Mouse (Mus musculus) kidney, embryonic 14.5 days (tissue): ENCODE results near the gene Mreg. TPM values are rescaled to one million over a fixed set of nuclear protein-coding genes. Genes with fewer than 3 reads are reported as not detected.

Experiments used
- ATAC-seq: fragments of 200-750 bp; cut with Nextera tagmentation; 2 replicates; pipeline ENCODE4 v1.8.0; 2017; ENCODE audit warnings: moderate number of reproducible peaks, mild to moderate bottlenecking, moderate TSS enrichment, moderate library complexity; ENCODE audit not compliant: low FRiP score, low TSS enrichment
- H3K27ac ChIP-seq: fragments of 300-500 bp; sonication (generic); 2 replicates; pipeline ENCODE4 v1.5.1; 2014; ENCODE audit warnings: low read depth, mild to moderate bottlenecking, low read length, moderate library complexity, mixed read lengths
- H3K27me3 ChIP-seq: fragments of 300-500 bp; sonication (generic); 2 replicates; pipeline ENCODE4 v1.6.1; 2014; ENCODE audit warnings: mild to moderate bottlenecking, low read length; ENCODE audit not compliant: control insufficient read depth, insufficient read depth
- H3K36me3 ChIP-seq: fragments of 300-500 bp; sonication (generic); 2 replicates; pipeline ENCODE4 v1.6.1; 2014; ENCODE audit warnings: low read length, mixed read lengths; ENCODE audit not compliant: control insufficient read depth, insufficient read depth
- H3K4me1 ChIP-seq: fragments of 300-500 bp; sonication (generic); 2 replicates; pipeline ENCODE4 v1.6.1; 2014; ENCODE audit warnings: low read length, mixed read lengths; ENCODE audit not compliant: control insufficient read depth, insufficient read depth
- H3K4me2 ChIP-seq: fragments of 300-500 bp; sonication (generic); replicated peaks from 2 replicates; pipeline ENCODE4 v1.6.1; 2014; ENCODE audit warnings: low read depth, mild to moderate bottlenecking, low read length
- H3K4me3 ChIP-seq: fragments of 300-500 bp; sonication (generic); 2 replicates; pipeline ENCODE4 v1.5.1; 2014; ENCODE audit warnings: mild to moderate bottlenecking, low read length
- H3K9ac ChIP-seq: fragments of 300-500 bp; sonication (generic); 2 replicates; pipeline ENCODE4 v1.6.1; 2014; ENCODE audit warnings: low read depth, mild to moderate bottlenecking, low read length, moderate library complexity
- H3K9me3 ChIP-seq: fragments of 300-500 bp; sonication (generic); 2 replicates; pipeline ENCODE4 v1.6.1; 2016; ENCODE audit warnings: low read length; ENCODE audit not compliant: control insufficient read depth
- WGBS: fragments of 180-500 bp; shearing (Covaris S2); extraction: QIAGEN DNeasy Blood & Tissue Kit; methylation state at CpG from one replicate; pipeline ENCODE4 v1.1.7; 2014; 5-methylcytosine and 5-hydroxymethylcytosine counted together
- polyA plus RNA-seq: library from polyadenylated mRNA; unstranded; fragments of >200 nt; fragmentation: Nextera tagmentation; extraction: Ambion mirVana; gene quantifications from 2 replicates; pipeline ENCODE4 v1.2.1, GENCODE M21; 2014

Gene Mreg
- polyA plus RNA-seq, 1 experiment from 2014 or later: 6.2 TPM

DNA sequence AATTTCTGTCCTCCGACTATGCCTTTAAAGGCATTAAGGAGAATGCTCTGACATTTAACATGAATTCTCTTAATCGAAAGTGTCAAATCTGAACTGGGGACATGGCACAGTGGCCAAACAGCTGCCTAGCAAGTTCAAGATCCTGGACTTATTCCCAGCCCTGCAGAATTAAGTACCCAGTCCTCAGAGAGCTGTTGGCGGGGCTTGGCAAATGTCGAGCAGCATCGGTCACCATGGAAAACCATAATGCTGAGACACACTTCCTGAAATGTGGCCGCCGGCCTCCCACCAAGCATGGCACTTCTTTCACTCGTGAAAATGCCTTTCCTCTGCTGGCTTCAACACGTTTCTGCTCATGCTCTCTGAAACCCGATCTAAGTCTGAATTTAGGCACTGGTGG is 24.6 kb downstream of the Mreg start:
- WGBS: 58% methylated on average over 10 of the region's 10 CpGs
- ATAC-seq: no peak
- no peak overlapping the region for H3K27ac ChIP-seq
- H3K4me3 ChIP-seq: no peak overlapping the region
- H3K4me1 ChIP-seq: no peaks in the 10 kb centered on the region
- H3K27me3 ChIP-seq: no peaks in the 10 kb centered on the region
- no peaks in the 10 kb centered on the region for H3K9me3 ChIP-seq
- H3K36me3 ChIP-seq: no peaks in the 10 kb centered on the region
- H3K9ac ChIP-seq: no peak overlapping the region
- H3K4me2 ChIP-seq: no peak overlapping the region

DNA sequence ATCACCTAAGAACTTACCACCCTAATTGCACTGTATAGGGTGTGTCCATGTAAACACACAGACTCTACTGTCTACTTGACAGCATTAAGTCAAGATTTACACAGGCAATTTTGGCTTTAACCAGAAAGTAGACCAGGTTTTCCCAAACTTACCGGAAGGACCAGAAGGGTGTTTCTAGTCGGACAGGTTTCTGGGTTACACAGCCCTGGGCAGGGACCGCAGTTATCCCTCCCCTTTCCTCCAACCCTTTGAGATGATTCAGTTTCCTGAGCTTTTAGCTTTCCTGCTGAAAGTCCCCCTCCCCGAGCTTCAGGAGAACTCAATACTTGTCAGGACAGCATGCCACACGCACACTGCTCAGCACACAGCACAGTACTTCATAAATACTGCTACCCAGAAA is 26.0 kb downstream of the Mreg start:
- Histone ChIP-seq H3K27ac (no peak overlapping the region), H3K27me3 (no peaks in the 10 kb centered on the region), H3K9me3 (no peaks in the 10 kb centered on the region), H3K9ac (no peak overlapping the region), H3K4me2 (no peak overlapping the region), H3K4me3 (no peak overlapping the region), H3K36me3 (no peaks in the 10 kb centered on the region), H3K4me1 (no peaks in the 10 kb centered on the region)
- 74% methylated on average over 5 of the region's 5 CpGs for WGBS
- ATAC-seq: no peak

DNA sequence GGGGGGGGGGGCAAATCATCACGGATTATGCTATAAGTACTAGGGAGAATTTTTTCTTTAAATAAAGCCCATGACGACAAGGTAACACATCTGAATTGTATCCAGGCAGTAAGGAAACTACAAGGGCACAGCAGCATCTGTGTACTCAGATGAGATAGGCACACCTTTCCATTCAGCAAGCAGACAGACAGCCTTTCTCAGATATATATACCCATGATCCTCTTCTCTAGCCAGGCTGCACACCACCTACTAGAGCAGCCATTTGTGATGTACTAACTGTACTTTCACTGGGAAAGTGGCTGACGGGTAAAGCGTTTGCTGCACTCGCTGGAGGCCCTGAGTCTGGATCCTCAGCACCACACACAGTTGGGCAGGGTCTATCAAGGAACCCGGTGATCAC is 28.6 kb downstream of the Mreg start:
- ATAC-seq: no peak
- WGBS: 58% methylated on average over 6 of the region's 6 CpGs
- peak overlapping the region; percentile 32; the same call in 1 of the 2 replicates for H3K4me2 ChIP-seq
- H3K4me1 ChIP-seq: no peaks in the 10 kb centered on the region
- H3K4me3 ChIP-seq: no peak overlapping the region
- no peaks in the 10 kb centered on the region for H3K27me3 ChIP-seq
- no peak overlapping the region for H3K9ac ChIP-seq
- H3K36me3 ChIP-seq: no peaks in the 10 kb centered on the region
- no peak overlapping the region for H3K27ac ChIP-seq
- no peaks in the 10 kb centered on the region for H3K9me3 ChIP-seq

DNA sequence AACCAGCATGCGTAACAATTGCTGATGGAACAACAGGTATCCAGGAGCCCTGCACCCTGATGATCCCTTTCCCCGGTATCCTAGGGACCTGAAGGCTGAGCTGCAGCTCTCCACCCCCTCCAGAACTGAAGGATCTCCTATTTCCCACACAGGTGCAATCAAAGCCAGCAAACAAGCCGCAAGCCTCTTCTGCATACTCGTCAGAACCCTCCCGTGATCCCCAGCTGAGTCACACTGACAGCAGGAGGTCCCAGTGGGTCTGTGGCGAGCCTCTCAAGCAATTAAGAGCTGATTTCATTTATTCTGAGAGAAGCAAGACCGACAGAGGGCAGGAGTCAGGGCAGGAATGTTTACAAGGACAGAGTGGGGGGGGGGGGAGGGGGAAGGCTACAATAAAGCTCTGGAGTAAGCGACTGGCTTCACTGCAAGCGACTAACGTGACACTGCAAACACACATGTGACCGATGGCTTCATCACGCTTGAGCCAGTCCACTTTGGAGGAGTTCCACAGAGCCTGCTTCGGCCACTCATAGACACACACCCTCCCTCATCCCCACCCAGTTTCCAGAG is 29.1 kb downstream of the Mreg start:
- Histone ChIP-seq H3K36me3 (no peaks in the 10 kb centered on the region), H3K4me2 (peak overlapping the region; percentile 32), H3K4me1 (no peaks in the 10 kb centered on the region), H3K27me3 (no peaks in the 10 kb centered on the region), H3K4me3 (0 out of 2 replicates have a peak overlapping the region, but pooled peaks have one; percentile 4), H3K27ac (no peak overlapping the region), H3K9ac (peak overlapping the region; percentile 23; the same call in 1 of the 2 replicates), H3K9me3 (no peaks in the 10 kb centered on the region)
- WGBS: 8% methylated on average over 13 of the region's 13 CpGs
- peak; percentile 82 for ATAC-seq

DNA sequence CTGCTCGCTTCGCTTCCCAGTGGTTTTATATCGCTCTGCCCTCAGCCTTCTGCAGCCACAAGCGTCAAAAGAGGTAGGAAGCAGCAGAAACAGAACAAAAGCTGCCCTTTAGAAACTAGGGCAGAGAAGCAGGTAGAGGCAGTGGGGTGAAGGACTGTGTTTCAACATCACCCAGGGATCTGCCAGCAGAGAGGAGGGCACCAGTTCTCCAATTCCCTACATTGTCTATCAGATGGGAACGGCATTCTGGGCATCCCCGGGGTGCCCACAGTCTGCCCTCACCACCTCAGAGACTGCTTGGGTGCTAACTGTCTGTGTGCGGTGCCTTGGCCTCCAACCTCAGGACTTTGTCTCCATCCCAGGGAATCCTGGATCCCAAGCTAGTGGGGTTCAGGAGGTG is 32.2 kb downstream of the Mreg start:
- 87% methylated on average over 7 of the region's 7 CpGs for WGBS
- no peak for ATAC-seq
- H3K9ac ChIP-seq: no peak overlapping the region
- no peaks in the 10 kb centered on the region for H3K27me3 ChIP-seq
- H3K27ac ChIP-seq: no peak overlapping the region
- no peaks in the 10 kb centered on the region for H3K9me3 ChIP-seq
- H3K4me3 ChIP-seq: no peak overlapping the region
- H3K4me1 ChIP-seq: no peaks in the 10 kb centered on the region
- H3K4me2 ChIP-seq: no peak overlapping the region
- no peaks in the 10 kb centered on the region for H3K36me3 ChIP-seq

DNA sequence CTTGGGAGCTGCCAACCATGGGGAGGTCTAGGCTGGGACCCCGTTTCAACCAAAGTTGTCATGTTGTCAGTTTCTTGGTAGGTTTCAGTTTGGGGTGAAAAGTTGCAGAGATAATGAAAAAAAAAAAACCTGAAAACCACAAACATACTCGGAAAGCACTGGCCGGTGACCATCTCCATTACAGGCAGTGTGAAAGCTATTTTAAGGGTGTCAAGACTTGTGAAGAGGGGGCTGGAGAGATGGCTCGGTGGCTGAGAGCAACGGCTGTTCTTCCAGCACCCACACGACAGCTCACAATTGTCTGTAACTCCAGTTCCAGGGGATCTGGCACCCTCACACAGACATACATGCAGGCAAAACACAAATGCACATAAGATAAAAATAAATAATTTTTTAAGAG is 35.9 kb downstream of the Mreg start:
- 38% methylated on average over 6 of the region's 6 CpGs for WGBS
- H3K4me1 ChIP-seq: no peaks in the 10 kb centered on the region
- H3K9me3 ChIP-seq: no peaks in the 10 kb centered on the region
- no peaks in the 10 kb centered on the region for H3K36me3 ChIP-seq
- no peak overlapping the region for H3K9ac ChIP-seq
- no peaks in the 10 kb centered on the region for H3K27me3 ChIP-seq
- H3K27ac ChIP-seq: no peak overlapping the region
- ATAC-seq: no peak
- no peak overlapping the region for H3K4me2 ChIP-seq
- H3K4me3 ChIP-seq: no peak overlapping the region

DNA sequence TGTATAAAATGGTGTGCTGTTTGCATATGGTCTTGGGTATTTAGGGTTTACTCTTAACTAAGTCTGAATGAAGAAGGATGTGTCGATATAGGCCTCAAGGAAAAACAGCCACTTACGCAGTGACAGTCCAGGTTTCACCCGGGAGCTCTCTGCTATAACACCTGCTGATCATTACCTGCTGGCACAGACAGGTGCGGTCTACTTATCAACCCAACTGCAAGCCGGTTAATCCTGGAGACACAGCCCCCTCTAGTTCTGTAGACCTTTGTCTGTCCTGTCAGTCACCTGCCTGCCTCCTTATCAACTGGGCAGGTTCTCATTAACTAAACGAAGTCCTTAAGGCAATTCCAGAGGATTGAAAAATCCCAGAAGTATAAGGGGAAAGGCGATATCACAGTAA is 37.9 kb downstream of the Mreg start:
- WGBS: 83% methylated on average over 7 of the region's 7 CpGs

DNA sequence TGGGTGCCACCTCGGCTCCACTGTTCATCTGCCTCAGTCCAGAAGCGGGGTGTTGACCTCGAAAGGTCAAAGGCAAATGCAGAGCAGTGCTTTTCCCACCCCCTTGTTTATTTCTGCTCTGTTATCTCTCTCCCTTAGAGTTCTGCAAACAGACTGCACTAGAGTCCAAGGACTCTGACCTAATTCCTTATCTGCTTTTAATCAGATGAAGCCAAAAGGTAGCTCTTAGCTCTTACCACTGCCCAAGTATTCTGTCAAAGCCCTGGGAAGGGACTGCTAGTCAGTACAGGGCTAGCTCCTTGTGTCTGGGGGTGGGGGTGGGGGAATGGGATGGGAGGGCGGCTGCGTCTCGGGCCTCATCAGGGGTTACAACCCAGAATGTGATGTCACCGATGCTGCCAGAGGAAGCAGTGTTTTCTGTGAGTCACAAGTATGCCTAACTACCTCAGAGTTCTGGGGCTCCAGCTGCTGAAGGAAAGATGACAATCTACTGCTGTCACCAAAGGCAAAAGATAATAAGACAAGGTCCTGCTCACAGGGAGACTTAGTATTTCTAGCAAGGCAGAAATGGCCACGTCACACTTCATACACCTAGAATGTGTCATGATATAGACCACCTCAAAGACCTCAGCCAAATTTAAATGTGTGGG is 38.6 kb downstream of the Mreg start:
- no peaks in the 10 kb centered on the region for H3K9me3 ChIP-seq
- H3K4me3 ChIP-seq: no peak overlapping the region
- 47% methylated on average over 8 of the region's 8 CpGs for WGBS
- no peak for ATAC-seq
- 0 out of 2 replicates have a peak, but pooled peaks cover 2% of the 10 kb centered on the region for H3K4me1 ChIP-seq
- H3K9ac ChIP-seq: no peak overlapping the region
- no peak overlapping the region for H3K4me2 ChIP-seq
- no peak overlapping the region for H3K27ac ChIP-seq
- H3K27me3 ChIP-seq: no peaks in the 10 kb centered on the region
- H3K36me3 ChIP-seq: no peaks in the 10 kb centered on the region

More for the DNA sequence above, 37.9 kb downstream of the Mreg start:
- Histone ChIP-seq H3K36me3 (no peaks in the 10 kb centered on the region), H3K27me3 (no peaks in the 10 kb centered on the region), H3K27ac (no peak overlapping the region), H3K4me3 (no peak overlapping the region), H3K9ac (no peak overlapping the region), H3K9me3 (no peaks in the 10 kb centered on the region), H3K4me1 (0 out of 2 replicates have a peak, but pooled peaks cover 2% of the 10 kb centered on the region), H3K4me2 (no peak overlapping the region)
- ATAC-seq: no peak

DNA sequence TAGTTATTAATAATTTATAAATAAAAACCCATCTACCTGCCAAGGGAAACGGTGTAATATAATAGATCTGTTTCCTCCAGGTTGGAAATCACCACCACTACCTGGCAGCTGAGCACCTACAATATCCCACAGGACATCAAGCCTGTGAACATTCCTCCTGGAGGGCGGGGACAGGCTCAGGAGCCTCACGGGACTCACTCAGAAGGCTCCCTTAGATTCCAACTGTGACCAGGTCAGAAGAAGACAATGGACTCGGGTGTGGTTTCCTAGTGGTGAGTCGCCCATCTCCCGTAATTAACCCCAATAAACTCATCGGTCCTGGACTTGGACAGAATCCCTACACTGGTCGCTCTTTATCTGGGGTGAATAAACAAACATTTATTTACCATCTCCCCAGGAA is 39.3 kb downstream of the Mreg start:
- Histone ChIP-seq H3K36me3 (no peaks in the 10 kb centered on the region), H3K27me3 (no peaks in the 10 kb centered on the region), H3K4me1 (0 out of 2 replicates have a peak, but pooled peaks cover 2% of the 10 kb centered on the region), H3K9me3 (no peaks in the 10 kb centered on the region), H3K9ac (no peak overlapping the region), H3K4me2 (no peak overlapping the region), H3K4me3 (no peak overlapping the region), H3K27ac (no peak overlapping the region)
- ATAC-seq: no peak
- 79% methylated on average over 8 of the region's 8 CpGs for WGBS
